Mouse (Mus musculus): ENCODE results near the gene Olfr317. TPM values are rescaled to one million over a fixed set of nuclear protein-coding genes. Genes with fewer than 3 reads are reported as not detected.

Gene Olfr317
- not detected for polyA plus RNA-seq (2012; fragmentation: generic; extraction: Trizol)

DNA sequence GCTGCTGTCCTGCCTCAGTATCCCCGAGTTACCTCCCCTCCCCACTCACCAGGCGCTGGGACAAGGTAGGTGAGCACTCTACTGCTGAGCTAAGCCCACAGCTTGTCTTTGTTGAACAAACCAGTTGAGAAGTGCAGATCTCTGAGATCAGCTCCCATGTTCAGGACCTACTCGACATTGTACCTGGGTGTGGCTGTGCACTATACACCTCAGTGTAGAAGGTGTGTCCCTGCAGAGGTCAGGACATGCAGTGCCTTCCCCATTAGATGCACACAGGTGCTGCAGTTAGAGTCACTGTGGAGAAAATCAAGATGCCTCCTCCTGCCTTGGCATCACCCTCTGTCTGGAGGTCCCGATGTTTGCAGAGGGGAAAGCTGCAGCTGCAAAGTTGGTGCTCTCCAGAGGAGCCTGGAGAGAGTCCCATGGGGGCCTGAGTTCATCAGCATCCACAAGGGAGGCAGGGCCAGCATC lies at the start of gene Olfr317:
Gene Olfr317 (minus strand): TSS at position 421 of the 471 bp plus-strand sequence.

DNA sequence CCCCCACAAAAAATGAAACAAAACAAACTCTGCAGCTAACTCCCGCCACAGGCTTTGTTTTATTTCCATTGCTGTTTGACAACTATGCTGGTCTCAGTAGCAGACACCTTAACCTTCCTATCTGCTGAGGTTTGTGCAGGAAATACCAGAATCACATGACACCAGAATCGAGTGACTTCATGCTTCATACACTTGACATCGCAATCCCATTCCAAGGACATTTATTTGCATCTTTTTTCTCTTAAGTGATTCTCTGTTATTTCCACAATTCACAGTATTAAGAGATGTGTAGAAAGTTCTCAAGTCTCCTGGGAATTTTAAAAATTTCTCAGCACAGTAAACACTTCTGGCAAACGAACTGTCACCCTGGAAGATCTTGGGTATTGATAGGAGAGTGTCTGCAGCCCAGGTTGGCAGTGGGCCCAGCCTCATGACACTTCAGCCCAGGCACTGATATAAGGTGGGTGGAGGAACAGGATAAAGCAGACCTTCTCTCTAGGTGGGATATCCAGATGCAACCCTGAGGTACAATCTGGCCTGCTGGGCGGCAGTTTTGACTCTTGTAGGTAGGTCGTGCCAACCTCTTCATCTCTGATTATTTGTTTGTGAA lies 43.6 kb upstream of the Olfr317 start, which contains the start of gene Olfr314:
Gene Olfr314 (plus strand): TSS at position 473 of the 610 bp plus-strand sequence.

DNA sequence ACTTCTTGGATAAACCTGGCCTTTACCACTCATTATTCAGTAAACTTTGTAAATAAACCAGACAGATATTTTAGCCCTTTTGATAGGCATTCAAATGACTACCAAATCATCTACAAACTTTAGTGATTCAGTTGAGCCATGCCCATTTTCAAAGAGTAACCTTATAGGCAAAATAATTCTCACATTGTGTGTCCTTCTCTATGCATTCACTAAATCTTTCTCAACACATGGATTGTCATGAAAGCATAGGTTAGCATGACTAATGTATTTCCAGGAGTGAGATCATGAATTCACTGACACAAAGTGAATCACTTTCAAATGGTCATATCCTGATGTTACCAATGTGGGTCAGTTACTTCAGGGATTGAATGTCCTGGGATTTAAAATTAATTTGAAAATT lies 33.9 kb upstream of the Olfr317 start, which contains the start of gene Olfr315:
Gene Olfr315 (plus strand): TSS at position 301 of the 400 bp plus-strand sequence.

DNA sequence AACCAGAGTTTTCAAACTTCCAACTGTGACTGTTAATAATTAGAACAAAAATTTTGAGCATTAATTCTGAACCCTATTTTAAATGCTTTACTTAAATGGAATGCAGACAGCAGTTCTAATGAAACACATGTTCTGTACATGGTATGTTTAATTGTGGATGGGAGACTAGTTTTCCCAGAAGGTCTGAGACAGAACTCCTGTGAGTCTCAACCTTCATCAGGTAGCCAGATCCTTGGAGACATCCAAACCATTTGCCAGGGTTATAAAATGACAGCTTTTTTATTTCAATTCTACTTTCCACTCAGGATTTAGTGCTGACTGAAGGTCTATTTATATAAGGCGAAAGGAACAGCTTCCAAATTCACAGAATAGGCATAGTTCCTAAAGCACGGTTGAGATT lies 13.4 kb upstream of the Olfr317 start, which contains the start of gene Olfr316:
Gene Olfr316 (plus strand): TSS at position 301 of the 400 bp plus-strand sequence.

DNA sequence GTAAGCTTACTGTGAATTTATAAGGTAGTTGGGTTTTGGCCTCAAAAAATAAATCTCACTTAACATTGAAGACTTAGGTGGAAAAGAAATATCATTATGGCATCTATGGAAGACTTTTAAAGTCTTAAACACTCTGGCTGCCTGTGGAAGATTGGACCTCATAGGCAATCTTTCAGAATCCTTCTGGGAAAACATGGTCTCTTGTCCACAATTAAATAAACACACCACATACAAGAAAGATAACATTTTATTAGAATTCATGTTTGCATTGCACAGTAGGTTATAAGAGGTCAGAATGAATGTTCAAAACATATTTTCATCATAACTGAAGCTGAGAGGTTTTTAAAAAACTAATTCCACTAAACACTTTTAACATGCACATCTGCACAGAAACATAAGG lies 15.1 kb downstream of the Olfr317 start, which contains the start of gene Olfr318:
Gene Olfr318 (minus strand): TSS at position 101 of the 400 bp plus-strand sequence.

DNA sequence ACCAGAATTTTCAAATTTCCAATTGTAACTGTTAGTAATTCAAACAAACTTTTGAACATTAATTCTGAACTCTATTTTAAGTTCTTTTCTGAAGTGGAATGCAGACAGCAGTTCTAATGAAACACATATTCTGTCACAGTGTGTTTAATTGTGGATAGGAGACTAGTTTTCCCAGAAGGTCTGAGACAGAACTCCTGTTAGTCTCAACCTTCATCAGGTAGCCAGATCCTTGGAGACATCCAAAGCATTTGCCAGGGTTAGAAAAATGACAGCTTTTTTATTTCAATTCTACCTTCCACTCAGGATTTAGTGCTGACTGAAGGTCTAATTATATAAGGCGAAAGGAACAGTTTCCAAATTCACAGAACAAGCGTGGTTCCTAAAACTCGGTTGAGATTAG lies 40.1 kb downstream of the Olfr317 start, which contains the start of gene Olfr319:
Gene Olfr319 (plus strand): TSS at position 301 of the 400 bp plus-strand sequence.

Other genes starting within 250 kb of the Olfr317 start
- not detected for gene Olfr332, start 246.7 kb downstream of the Olfr317 start, polyA plus RNA-seq (2012; fragmentation: generic; extraction: Trizol)
- not detected for gene Olfr331, start 236.6 kb downstream of the Olfr317 start, polyA plus RNA-seq (2012; fragmentation: generic; extraction: Trizol)
- gene Olfr330, start 204.4 kb downstream of the Olfr317 start, polyA plus RNA-seq (2012; fragmentation: generic; extraction: Trizol), result not detected
- not detected for gene Olfr329-ps, start 192.8 kb downstream of the Olfr317 start, polyA plus RNA-seq (2012; fragmentation: generic; extraction: Trizol)
- not detected for gene Olfr328, start 183.6 kb downstream of the Olfr317 start, polyA plus RNA-seq (2012; fragmentation: generic; extraction: Trizol)
- gene Olfr224, start 168.7 kb downstream of the Olfr317 start, polyA plus RNA-seq (2012; fragmentation: generic; extraction: Trizol), result not detected
- not detected for gene Olfr325, start 161.5 kb downstream of the Olfr317 start, polyA plus RNA-seq (2012; fragmentation: generic; extraction: Trizol)
- gene Olfr324, start 144.1 kb downstream of the Olfr317 start, polyA plus RNA-seq (2012; fragmentation: generic; extraction: Trizol), result not detected
- not detected for gene 2210407C18Rik, start 123.1 kb downstream of the Olfr317 start, polyA plus RNA-seq (2012; fragmentation: generic; extraction: Trizol)
- not detected for gene Olfr323, start 108.7 kb downstream of the Olfr317 start, polyA plus RNA-seq (2012; fragmentation: generic; extraction: Trizol)
- not detected for gene Trim58, start 98.7 kb downstream of the Olfr317 start, polyA plus RNA-seq (2012; fragmentation: generic; extraction: Trizol)
- not detected for gene Olfr322, start 80.4 kb downstream of the Olfr317 start, polyA plus RNA-seq (2012; fragmentation: generic; extraction: Trizol)
- gene Olfr320, start 58.1 kb downstream of the Olfr317 start, polyA plus RNA-seq (2012; fragmentation: generic; extraction: Trizol), result not detected
- gene Olfr319, start 40.0 kb downstream of the Olfr317 start, polyA plus RNA-seq (2012; fragmentation: generic; extraction: Trizol), result not detected
- gene Olfr318, start 15.2 kb downstream of the Olfr317 start, polyA plus RNA-seq (2012; fragmentation: generic; extraction: Trizol), result not detected
- gene Olfr316, start 13.5 kb upstream of the Olfr317 start, polyA plus RNA-seq (2012; fragmentation: generic; extraction: Trizol), result not detected
- not detected for gene Olfr315, start 34.0 kb upstream of the Olfr317 start, polyA plus RNA-seq (2012; fragmentation: generic; extraction: Trizol)
- not detected for gene Olfr314, start 43.7 kb upstream of the Olfr317 start, polyA plus RNA-seq (2012; fragmentation: generic; extraction: Trizol)
- not detected for gene Fam183b, start 62.7 kb upstream of the Olfr317 start, polyA plus RNA-seq (2012; fragmentation: generic; extraction: Trizol)
- not detected for gene Olfr313, start 75.8 kb upstream of the Olfr317 start, polyA plus RNA-seq (2012; fragmentation: generic; extraction: Trizol)
- not detected for gene Olfr312, start 90.0 kb upstream of the Olfr317 start, polyA plus RNA-seq (2012; fragmentation: generic; extraction: Trizol)
- gene Olfr311, start 100.0 kb upstream of the Olfr317 start, polyA plus RNA-seq (2012; fragmentation: generic; extraction: Trizol), result not detected
- 1 to 10 TPM in 1 of 2 experiments, under 1 TPM in 1; 0.11 to 2.9 TPM for gene Gm12258, start 107.9 kb upstream of the Olfr317 start, polyA plus RNA-seq (2012; fragmentation: generic; extraction: Trizol)
- gene 2810021J22Rik, start 128.0 kb upstream of the Olfr317 start, polyA plus RNA-seq (2012; fragmentation: generic; extraction: Trizol), result 1 to 10 TPM in 1 of 2 experiments, under 1 TPM in 1; 0.29 to 1.5 TPM
- 1 to 10 TPM in 1 of 2 experiments, under 1 TPM in 1; 0.09 to 1.9 TPM for gene Zfp39, start 165.0 kb upstream of the Olfr317 start, polyA plus RNA-seq (2012; fragmentation: generic; extraction: Trizol)
- gene Btnl10, start 178.7 kb upstream of the Olfr317 start, polyA plus RNA-seq (2012; fragmentation: generic; extraction: Trizol), result not detected
- 100 to 1,000 TPM; 296 to 362 TPM for gene Rnf187, start 199.7 kb upstream of the Olfr317 start, polyA plus RNA-seq (2012; fragmentation: generic; extraction: Trizol)
- gene Hist3h2ba, start 209.7 kb upstream of the Olfr317 start, polyA plus RNA-seq (2012; fragmentation: generic; extraction: Trizol), result under 1 TPM; 0.05 to 0.38 TPM
- gene Hist3h2a, start 215.5 kb upstream of the Olfr317 start, polyA plus RNA-seq (2012; fragmentation: generic; extraction: Trizol), result 10 to 100 TPM in 1 of 2 experiments, 1 to 10 TPM in 1; 3.7 to 31.0 TPM
- gene Trim17, start 215.5 kb upstream of the Olfr317 start, polyA plus RNA-seq (2012; fragmentation: generic; extraction: Trizol), result under 1 TPM; 0.05 to 0.61 TPM
- 10 to 100 TPM in 1 of 2 experiments, 1 to 10 TPM in 1; 6.5 to 24.8 TPM for gene Trim11, start 238.9 kb upstream of the Olfr317 start, polyA plus RNA-seq (2012; fragmentation: generic; extraction: Trizol)

Measured in C3H10T1/2 (cell line).